ENCODE assay signal across 26 mouse cellular contexts in genomic region chr4:100034971-100035370, GRCm38 (mm10).
"Had no signal": no experiment of that assay in that cellular context is flagged by ENCODE, and none has a peak within 500 bp of the region (broad histone marks: within the 10 kb centered on the region; RNA-seq: fewer than 3 reads in every experiment).

No protein-coding gene starts in this region.

- H3K27ac ChIP-seq: limb, embryonic 10.5 days; limb, embryonic 12.5 days; limb, embryonic 13.5 days; limb, embryonic 15.5 days; liver, embryonic 12.5 days; liver, embryonic 13.5 days; liver, embryonic 14.5 days; liver, embryonic 15.5 days; macrophage; midbrain, embryonic 10.5 days; midbrain, embryonic 12.5 days; midbrain, embryonic 13.5 days; midbrain, embryonic 15.5 days had no signal

- H3K4me3 ChIP-seq: limb, embryonic 10.5 days; limb, embryonic 12.5 days; limb, embryonic 13.5 days; limb, embryonic 15.5 days; liver, embryonic 12.5 days; liver, embryonic 13.5 days; liver, embryonic 15.5 days; lung, embryonic 15.5 days; megakaryocyte, embryonic 14.5 days; midbrain, embryonic 10.5 days; midbrain, embryonic 12.5 days; midbrain, embryonic 13.5 days; midbrain, embryonic 15.5 days; myocyte had no signal

- DNase-seq: left cerebral cortex, postnatal 4 days; liver; liver, embryonic 13.5 days; liver, postnatal 0 days; lung, adult 18-20 months; lung, adult 2 months; lung, embryonic 14.5 days; lung, postnatal 10 days; lung, postnatal 14 days; lung, postnatal 36 days; midbrain, embryonic 14.5 days had no signal
